Mouse (Mus musculus) erythroid progenitor cell, adult 5-6 weeks (primary cell): ENCODE measurements around the gene Rad51b. TPM values are rescaled to one million over a fixed set of nuclear protein-coding genes. Genes with fewer than 3 reads are reported as not detected.
"Not testable (repeated sequence)": the region's sequence is repeated elsewhere in the genome, so short reads cannot be mapped to it uniquely, and the experiment has no call there.

Experiments
- ATAC-seq: replicated peaks from 2 replicates; pipeline ENCODE4 v1.8.0; 2016; ENCODE audit warnings: moderate number of reproducible peaks, mild to moderate bottlenecking, moderate TSS enrichment, inconsistent platforms; ENCODE audit not compliant: poor library complexity, low FRiP score, severe bottlenecking
- total RNA-seq, 2 experiments: library from RNA; stranded (forward) in 1 of 2; stranded (reverse) in 1 of 2; fragments of 150-400 nt in 1 of 2; fragments of 186-747, 209-891 nt in 1 of 2; gene quantifications; 2 replicates each; pipeline versions ENCODE4 v1.2.3 to v1.2.4; 2015 to 2017; ENCODE audit warnings: low replicate concordance in 2 of 2

The Rad51b gene
- total RNA-seq (2015; ENCODE audit: low replicate concordance) (5.8 and 12.6 TPM in 2 replicates), total RNA-seq (2017; ENCODE audit: low replicate concordance) (9.5 and 9.6 TPM in 2 replicates)

DNA sequence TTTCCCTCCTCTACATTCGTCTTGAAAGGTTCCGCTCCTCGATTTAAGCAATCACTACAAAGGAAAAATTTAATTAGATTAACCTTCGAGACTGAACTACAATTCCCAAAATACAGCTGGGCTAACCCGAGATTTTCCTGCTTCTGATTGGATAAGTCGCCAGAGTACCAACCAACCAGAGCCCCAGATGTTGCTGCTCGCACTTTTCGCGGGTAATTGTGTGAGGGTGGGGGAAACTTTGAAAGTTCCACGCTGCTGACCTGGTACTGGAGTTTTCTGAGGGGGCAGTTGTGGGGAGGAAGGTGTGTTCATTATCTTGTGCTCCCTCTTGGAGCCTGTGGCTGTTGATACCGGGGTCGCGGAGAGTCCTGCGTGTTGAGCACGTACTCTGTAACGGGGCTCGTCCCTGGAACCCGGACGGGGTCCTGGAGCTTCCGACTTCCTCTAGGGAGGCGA is at the start of gene Rad51b:
Gene Rad51b, plus strand, starts transcription at position 162 of the 456 bp plus-strand sequence.
- ATAC-seq, result peak; percentile 85

GRCm38 (mm10) chr12:79248110-79248509 is 49.0 kb upstream of the Rad51b start:
- no peak for ATAC-seq

DNA sequence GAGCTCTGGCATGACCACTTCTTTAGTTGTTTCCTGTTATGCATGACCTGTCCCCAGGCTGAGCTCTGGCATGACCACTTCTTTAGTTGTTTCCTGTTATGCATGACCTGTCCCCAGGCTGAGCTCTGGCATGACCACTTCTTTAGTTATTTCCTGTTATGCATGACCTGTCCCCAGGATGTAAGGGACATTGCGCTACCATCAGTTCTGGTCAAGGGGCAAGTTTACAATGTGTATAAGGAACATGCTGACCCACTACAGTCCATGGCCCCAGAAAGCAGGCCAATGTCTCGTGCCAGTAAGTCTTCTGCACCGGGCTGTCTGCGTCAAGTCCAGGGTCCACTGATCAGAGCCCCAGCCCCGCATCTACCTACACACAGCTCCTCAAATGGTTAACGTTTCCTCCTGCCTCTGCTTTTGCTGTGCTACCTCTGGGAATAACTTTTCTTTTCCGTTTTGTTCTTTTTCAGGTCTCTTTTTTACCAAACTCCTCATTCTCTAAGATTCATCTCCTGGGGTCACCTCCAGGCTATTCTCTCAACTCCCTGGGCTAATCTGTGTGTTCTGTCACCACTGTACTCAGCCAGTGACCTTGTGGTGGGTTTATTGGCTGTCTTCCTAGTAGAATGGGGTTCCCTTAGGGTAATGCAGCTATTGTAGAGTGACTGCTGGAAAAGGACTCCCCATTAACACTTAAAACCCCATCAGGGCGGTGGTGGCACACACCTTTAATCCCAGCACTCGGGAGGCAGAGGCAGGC is 43.6 kb upstream of the Rad51b start:
- ATAC-seq, result no peak

- no peak for ATAC-seq
Measured at GRCm38 (mm10) chr12:79254975-79255374, 42.1 kb upstream of the Rad51b start.

GRCm38 (mm10) chr12:79260154-79260553 is 36.9 kb upstream of the Rad51b start:
- no peak for ATAC-seq

- no peak for ATAC-seq
Measured at GRCm38 (mm10) chr12:79261035-79261434, 36.0 kb upstream of the Rad51b start.

DNA sequence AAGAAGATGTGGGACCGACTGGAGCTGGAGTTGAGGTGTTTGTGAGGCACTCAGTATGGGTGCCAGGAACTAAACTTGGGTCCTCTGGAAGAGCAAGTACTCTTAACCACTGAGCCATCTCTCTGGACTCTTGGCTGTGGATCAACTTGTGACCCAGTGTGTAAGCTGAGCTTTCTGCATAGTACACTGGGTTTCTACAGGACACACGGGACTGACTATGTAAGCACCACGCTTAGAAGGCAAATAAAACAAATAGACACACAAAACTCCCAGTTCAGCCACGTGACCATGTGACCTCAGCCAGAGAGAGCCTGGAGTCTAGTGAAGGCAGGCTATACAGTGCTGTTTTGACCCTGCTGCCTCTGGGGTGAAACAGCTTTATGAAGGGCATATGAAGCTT is 24.5 kb upstream of the Rad51b start:
- no peak for ATAC-seq

DNA sequence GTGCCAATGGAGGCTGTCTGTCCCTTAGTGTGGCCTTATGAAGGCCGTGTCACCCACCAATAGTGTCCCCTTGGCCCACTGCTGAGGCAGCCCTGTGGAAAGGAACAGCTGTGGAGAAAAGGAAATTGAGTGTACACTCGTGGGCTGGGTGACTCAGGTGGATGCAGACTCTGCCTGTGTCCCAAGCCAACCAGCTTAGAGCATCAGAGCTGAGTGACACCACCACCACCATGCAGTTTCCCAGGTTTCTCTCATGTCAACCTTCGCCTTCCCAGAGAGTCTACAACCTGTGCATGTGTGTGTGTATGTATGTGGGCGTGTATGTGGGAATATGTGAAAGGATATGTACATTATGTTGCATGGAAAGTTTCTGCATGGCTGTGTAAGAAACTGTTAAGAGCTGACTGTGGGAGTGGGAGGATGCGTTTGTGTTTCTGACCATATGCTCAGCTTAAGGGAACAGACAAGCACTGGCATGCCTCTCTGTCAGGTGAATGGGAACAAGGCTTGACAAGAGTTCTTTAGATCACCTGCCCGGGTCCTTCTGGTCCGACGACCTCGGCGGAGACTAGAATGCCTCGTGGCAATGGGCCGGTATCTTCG is 17.5 kb upstream of the Rad51b start:
- no peak for ATAC-seq

- no peak for ATAC-seq
Measured at GRCm38 (mm10) chr12:79282595-79282994, 14.5 kb upstream of the Rad51b start.

DNA sequence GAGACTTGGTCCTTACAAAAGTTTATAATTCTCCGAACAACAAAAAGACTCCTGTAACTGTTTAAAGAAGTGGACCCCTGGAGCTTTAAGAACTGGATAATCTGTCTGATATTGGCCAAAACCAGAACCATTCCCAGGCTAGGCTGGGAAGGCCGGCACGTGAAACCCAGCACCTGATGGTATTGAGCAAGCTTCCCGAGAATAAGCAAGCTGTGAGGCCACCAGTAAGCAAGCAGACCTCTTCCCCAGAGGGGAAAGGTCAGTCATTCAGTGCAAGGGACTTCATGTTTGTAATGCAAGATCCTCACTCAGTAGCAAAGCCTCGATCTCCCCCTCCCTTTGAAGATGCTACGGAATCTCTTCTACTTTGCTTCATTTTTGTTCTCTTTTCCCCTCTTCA is 4.2 kb upstream of the Rad51b start:
- no peak for ATAC-seq

DNA sequence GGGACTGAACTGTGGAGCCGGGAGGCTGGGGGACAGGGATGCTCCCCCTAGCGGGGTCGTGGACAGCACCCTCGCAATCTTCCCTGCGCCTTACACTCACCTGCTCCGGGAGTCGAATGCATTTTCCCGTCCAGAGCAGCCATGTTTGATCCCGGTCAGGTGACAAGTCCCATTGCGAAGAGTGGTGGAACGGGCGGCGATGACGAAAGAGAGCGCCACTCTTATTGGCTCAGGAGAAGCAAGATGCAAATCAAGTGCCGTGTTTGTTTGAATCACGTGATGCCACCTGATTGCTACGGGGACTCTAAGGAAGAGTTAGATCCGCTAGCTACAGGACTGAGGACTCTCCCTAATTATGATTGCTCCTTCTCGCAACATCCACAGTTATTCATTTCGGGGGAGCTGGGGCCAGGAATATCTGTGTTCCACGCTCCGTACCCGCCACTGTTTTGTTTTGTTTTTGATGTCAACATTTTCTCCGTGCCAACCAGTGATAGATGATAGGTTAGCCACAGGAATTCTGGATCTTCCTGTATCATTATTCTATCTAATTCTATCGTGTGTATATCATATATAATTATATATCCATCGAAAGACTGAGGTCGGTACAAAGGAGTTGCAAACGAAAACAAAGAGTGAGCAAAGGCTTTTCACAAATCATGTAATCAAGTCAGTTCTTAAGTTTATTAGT is 811 bp upstream of the Rad51b start, which contains the start of gene Zfyve26:
Gene Zfyve26, minus strand, starts transcription at position 179 of the 691 bp plus-strand sequence.
- ATAC-seq, result peak; percentile 92

DNA sequence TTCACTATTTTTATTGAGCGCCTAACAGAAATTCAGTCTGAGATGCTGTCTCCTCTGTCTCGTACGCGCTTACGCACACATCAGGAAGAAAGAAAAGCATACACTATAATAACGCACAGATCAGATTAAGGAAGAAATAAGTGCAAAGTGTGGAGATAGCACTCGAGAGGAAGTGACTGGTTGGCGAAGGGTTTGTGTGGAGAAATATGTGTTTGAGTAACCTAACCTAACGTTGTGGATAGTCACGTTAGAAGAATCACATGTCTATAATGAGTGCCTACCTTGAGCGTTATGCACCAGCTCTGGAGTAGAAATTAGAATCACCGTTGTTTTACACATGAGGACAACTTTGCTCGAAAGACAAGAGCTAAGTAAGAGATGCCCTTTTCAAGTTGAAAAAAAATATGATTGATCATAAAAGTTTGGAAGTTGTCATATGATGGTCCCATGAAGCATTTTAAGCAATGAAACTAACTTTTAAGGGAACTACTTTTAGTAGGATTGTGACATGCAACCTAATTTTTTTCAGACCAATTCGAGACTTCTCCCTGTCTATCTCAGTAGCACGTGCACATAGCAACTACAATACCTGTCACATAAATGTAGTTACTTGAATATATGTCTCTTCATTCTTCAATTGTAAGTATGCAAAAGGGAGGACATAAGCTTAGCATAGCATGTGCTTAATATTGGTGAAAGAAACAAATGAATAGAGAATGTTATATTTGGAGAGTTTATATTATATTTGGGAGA is 978 bp downstream of the Rad51b start:
- no peak for ATAC-seq

DNA sequence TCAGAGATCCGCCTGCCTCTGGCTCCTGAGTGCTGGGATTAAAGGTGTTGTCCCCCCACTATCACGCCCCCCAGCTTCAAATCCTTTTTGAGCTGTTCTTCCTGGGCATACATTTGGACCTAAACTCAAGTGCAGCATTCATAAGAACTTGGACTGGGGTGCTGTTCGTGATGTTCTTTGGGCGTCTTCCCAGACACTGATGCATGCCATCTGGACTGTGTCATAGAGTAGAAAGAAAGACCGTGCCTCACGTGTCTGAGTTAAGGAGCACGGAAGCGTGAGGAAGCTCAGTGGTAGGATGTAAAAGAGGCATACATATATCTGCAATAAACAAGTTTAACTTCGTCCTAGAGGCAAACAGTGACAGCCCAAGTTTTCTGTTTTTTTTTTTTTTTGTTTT is 4.7 kb downstream of the Rad51b start:
- no peak for ATAC-seq

- no peak for ATAC-seq
Measured at GRCm38 (mm10) chr12:79305131-79305530, 8.0 kb downstream of the Rad51b start.

GRCm38 (mm10) chr12:79306013-79306412 is 8.9 kb downstream of the Rad51b start:
- no peak for ATAC-seq

- ATAC-seq, result no peak
Measured at GRCm38 (mm10) chr12:79313721-79314120, 16.6 kb downstream of the Rad51b start.

- ATAC-seq, result no peak
Measured at GRCm38 (mm10) chr12:79317339-79317738, 20.3 kb downstream of the Rad51b start.

DNA sequence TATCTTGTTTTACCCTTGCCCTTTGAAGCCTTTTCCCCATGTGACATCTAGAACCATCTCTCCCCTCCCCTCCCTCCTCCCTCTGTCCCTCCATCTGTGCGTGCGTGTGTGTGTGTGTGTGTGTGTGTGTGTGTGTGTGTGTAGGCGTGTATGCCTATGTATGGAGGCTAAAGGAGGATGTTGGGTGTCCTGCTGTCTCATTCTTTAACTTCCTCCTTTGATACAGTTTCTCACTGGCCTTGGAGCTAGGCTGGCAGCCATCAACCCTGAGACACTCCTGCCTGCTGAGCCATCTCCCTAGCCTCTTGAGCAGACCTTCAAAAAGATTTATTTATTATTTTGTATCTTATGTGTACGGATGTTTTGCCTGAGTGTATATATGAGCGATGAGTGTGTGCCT is 23.8 kb downstream of the Rad51b start:
- ATAC-seq, result no peak

GRCm38 (mm10) chr12:79322539-79322938 is 25.5 kb downstream of the Rad51b start:
- ATAC-seq, result not testable (repeated sequence)

DNA sequence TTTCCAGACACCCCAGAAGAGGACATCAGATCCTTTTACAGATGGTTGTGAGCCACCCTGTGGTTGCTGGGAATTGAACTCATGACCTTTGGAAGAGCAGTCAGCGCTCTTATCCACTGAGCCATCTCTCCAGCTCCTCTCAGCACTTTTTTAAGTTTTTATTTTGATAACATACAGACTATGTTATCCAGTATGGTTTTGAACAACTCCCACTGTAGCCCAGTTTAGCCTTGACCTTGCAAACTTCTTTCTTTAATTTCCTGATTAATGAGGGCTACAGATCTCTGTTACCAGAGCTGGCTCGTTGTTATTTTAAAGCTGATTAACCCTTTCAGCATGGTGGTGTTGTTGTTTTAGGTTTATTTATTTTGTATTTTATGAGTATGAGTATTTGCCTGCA is 29.2 kb downstream of the Rad51b start:
- no peak for ATAC-seq
